Mouse (Mus musculus) layer of hippocampus, postnatal 14 days (tissue): ENCODE measurements around the gene Ino80d. TPM values are rescaled to one million over a fixed set of nuclear protein-coding genes. Genes with fewer than 3 reads are reported as not detected.

Experiments used
- DNase-seq, 2 experiments: peaks; one replicate each; pipeline ENCODE4 v3.0.0; 2021 to 2022; ENCODE audit warnings: low spot score in 2 of 2, mixed read lengths in 1 of 2
- total RNA-seq, 2 experiments: library from RNA; stranded (reverse); gene quantifications; 2 replicates each; pipeline ENCODE4 v1.2.3; 2021

Gene Ino80d
- total RNA-seq, 2 experiments from 2014 or later: 27.2 to 28.9 TPM

DNA sequence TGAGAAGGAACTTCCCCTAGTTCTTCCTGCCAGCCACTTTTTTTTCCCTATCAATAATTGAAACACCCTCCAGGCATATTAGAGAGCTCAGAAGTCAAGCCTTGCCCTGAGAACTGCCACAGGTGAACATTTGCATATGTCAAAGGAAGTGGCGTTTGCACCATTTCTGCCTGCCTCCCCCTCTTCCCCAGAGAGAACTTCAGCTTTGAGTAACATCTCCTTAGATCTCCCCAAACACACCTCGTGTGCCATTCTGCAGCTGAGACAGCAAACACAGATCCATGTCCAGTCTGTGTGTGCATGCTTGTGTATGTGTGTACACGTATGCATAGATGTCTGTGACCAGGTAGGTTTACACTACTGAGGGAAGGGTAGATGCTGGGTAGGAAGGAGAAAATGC is 112.6 kb downstream of the Ino80d start:
- DNase-seq: no peak

DNA sequence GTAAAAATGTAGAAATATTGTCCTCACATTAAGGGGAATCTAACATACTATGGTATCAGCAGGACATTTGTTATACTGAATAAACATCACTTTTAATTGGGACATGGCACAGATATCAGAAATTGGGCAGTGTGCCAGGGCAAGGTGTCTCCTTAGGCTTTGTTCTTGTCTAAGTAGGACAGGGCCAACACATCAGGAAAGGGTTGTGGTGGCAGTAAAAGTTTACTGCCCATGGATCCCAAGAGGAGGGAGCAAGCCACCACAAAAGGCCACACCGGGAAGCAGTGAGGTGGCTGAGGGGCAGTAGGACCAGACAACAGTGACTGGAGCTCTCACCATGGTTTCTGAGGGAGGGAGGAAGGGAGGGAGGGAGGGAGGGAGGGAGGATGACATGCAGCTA is 121.1 kb downstream of the Ino80d start:
- no peak for DNase-seq

DNA sequence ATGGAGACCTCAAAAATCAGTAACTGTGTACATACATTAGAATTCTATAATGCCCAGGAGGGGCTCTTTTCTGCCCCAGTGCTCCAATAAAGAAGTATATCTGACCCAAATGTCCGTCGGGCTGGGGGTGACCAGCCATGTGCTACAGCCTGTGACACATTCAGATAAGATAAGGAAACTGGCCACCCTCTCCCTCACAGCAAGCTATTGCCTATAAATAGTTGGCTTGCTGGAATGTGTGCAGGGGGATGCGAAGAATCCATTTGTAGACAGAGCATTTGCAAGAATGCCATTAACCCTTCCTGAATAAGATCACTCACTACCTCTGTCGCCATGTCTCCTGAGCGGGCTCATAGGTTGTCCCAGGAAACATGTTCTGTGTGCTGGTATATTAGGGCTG is 121.8 kb downstream of the Ino80d start:
- DNase-seq: no peak

DNA sequence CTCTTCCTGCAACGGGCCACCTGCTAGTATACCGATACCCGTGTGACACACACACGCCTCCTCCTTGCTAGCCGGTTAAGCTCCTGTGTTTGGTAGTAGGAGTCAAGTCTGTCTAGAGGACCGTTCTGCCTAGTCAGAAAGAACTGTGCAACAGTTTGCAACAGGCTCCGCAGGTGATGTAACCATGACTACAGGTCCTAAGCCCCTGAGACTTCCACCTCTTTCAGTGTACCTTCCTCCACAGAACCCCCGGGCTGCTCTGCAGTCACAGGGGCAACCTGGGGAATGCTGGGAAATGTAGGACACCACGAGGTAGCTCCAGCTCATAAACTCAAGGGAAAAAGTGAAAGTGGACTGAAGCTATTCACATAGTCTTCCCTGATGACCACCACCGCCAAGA is 123.4 kb downstream of the Ino80d start:
- no peak for DNase-seq

DNA sequence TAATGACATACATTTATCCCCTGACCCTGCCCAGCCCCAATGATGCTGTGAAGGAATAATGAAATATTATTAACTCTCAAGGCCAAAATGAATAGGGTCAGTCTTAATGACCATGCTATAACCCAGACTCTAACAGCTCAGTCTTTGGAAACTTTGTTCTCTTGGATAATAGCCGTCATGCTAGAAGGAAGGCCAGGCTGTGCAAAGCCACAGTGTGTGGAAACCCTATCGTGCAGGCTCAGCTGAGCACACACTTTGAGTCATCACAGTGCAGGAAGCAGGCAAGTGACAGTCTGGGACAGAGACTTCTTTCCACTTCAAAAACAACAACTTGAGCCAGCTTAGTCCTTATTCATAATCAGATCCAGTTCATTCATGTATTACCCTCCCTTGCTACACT is 126.9 kb downstream of the Ino80d start:
- no peak for DNase-seq

DNA sequence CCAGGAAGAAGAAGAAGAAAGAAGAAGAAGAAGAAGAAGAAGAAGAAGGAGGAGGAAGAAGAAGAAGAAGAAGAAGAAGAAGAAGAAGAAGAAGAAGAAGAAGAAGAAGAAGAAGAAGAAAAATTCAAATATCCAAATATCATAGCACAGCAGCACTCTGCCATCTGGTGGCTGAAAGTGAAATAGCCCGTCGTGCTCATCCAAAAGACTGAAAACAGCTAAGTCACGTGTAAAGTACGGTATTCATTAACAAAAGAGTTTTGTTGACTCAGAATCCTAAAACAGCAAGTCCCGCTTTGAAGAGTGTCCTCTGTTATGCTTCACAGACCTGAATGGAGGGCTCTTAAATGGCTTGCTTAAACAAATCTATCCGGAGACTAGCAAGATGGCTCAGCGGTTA is 128.2 kb downstream of the Ino80d start:
- peak; percentile 31 to 57 for DNase-seq

DNA sequence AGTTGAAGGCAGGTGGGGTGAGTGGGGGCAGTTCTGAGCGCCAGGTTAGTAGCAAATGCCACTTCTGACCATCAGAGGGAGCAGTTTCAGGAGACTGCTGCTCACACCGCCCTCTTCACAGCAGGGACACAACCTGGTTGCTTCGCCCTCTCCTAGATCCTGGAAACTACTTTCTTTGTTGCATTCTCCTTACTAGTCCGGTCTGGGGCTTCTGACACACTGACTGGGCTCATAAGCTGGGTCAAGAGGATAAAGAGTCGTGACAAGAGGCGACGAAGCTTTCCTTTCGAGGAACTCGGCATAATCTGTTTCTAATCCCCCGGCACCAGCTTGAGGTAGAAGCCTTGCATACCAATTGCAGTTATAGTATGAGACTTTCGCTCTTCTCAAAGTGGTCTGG is 129.9 kb downstream of the Ino80d start:
- peak; percentile 26 to 35 for DNase-seq

DNA sequence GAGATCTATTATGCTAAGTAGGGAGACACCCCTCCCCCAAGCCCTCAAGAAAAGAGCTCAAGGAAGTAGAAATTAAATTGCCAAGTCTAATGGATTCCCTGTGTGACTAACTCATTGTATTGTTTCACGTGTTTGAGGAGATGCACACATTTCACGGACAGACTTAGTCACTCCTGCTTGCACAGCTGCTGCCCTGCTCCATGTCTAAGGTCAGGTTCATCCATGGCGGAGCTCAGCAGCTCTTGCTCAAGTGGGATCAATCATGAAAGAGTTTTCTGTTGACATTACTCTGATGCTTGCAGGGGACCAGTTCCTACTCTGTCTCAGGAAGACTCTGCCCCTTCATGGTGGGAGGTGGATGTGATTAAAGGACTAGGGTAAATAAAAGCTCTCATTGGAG is 137.7 kb downstream of the Ino80d start:
- DNase-seq: no peak

DNA sequence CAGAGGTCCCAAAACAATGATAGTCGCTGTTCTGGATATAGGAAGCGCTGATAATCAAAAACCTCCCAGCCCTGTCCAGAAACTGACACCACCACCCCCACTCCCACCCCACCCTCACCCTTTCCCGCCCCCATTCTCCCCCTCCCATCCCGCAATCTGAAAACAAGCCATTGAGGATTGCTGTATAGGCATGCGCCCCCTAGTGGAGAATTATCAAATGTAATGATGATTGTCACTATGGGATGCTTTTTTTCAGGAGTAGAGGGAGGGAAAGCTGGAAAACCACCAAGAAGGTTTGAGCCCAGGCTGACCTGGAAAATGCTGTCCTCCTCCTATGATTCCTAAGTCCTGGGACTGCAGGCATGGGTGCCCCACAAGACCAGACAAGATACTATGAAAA is 147.6 kb downstream of the Ino80d start:
- DNase-seq: no peak

DNA sequence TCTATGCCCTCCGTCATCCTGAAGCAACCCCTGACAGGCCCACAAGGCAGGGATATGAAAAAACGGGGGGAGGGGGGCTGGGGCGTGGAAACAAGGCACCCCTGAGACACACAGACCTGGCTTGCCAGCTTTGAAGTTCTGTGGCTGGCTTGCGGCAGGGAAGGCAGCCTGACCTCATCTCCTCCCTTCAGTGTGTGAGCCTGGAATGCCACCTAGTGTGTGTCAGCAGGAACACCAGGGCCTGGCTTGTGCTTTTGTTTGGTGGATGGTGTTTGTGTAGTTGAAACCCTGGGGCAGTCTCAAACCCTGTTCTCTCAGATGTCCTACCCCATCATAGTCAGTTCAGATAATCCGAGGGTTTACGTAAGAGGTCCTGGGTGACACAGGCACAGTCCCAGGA is 150.2 kb downstream of the Ino80d start:
- peak; percentile 70 to 89 for DNase-seq

DNA sequence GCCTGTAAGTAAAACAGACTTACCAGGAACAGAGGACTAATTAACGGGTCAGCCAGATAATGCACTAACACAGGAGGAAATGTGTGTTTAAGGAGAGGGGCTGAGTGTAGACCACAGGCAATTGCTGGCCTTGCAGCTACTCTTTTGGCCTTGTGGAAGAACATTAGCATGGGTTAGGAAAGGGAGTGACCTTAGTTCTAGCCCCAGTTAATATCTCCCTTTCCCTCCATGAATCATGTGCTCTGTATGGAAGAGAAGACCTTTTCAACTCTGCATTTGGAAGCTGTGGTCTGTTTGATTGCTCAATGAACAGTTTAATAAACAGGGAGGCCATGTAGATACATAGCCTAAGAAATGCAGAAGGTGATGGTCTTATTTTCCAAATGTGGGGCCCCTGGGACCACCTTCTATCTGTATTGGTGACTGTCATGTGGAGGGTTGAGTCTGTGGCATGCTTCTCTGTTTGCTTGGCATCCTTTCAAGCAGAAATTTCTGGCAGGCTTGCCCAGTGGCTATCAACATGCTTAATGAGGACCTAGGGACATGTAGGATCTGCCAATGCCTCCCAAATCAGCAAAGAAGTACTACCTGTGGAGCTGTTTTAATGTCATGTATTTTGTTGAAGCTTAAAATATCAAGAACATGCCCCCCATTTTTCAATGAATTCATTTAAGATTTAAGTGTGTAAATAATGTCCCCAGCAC is 157.4 kb downstream of the Ino80d start:
- DNase-seq: no peak

DNA sequence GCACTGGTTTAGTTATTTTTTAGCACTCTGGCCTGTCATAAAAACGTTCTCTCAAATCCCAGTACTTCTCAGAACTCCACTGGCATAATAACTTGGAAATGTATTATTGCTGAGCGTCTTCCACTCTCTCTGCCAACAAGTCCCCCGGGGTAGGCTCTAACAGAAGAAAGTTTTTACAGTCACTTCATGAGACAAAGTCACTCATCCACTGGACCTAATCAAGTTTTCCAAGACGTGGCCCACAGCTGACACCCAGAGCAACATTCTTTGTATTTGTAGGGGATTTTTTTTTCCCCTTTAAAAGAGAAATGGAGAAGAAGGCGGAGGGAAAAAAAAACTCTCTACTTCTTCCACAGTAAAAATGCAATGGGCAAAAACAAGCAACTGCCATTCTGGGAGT is 157.9 kb downstream of the Ino80d start:
- no peak for DNase-seq

DNA sequence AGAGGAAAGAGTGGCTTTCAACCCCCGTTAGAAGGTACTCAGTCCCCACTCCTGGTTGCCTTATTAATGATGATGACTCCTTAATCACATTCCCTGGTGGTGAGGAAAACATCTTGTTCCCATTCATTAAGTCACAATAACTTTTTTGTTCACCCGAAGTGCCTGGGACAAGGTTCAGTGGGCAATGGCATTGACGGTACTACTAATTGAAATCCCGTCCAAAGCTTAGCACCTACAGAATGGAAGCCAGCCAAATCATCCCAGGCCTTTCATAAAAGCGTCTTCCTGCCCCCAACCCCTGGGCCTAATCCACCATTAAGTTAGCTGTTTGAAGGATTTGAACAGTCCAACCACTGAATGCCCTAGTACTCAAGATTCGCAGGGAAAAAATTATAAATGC is 159.1 kb downstream of the Ino80d start:
- DNase-seq: no peak

DNA sequence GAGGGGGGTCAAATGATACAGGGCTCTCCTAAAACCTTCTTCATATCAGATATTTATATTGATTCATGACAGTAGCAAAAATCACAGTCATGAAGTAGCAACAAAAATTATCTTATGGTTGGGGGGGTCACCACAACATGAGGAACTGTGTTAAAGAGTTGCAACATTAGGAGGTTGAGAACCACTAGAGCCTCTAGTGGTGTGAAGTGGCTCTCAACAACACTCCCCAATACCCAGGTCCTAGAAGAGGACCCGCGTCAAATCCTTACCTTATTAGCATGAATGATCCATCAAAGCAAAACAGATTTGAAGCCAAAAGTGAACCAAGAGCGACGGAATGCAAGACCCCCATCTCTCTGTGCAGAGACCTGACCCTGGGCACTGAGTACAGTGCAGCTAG is 161.4 kb downstream of the Ino80d start:
- no peak for DNase-seq

DNA sequence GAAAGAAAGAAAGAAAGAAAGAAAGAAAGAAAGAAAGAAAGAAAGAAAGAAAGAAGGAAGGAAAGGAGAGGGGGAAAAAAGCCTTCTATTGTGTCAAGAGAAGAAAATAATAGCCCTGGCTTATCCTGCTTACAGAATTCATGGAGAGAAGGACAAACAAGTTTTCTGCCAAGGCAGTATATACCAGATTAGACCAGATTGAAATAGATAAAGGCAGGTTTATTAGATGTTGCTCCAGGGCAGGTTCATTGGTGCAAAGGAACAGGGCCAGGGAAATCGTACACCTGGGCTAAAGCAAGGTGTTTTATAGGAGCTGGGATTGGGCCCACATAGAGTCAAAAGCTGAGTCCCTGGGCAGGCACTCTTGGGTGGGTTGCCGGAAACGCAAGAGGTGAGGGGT is 162.1 kb downstream of the Ino80d start:
- no peak for DNase-seq

DNA sequence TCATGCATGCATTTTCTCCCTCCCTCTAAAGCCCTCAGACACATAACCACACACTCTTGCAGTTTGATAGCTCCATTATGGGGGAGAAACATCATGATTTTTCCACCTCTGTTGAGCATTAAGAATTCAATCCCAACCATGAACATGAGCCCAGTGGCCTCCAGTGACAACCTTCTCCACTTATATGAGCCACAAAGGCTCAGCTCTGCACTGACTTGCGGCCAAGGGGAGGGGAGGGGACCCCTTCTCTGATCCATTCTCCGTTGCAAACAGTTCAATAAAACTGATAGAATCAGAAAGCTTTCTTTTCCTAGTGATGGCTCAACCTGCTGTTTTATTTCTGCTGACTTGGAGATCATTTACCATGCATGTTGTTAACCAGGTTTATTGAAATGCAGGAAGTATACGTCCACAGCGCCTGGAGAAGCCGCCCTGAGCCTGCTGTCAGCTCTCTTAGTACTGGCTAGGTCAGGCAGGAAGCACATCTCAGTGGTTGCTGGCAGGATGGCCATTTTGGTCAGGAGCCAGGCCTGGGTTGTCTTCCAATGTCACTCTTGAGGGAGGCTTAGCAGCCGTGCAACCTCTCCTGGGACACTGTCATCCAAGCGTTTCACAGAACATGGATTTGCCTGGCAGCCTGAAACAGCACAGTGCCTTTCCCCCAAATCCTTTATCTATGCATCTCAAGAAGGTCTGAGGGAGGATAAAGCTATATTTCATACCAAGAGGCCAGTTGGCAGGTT is 163.2 kb downstream of the Ino80d start:
- DNase-seq: no peak

DNA sequence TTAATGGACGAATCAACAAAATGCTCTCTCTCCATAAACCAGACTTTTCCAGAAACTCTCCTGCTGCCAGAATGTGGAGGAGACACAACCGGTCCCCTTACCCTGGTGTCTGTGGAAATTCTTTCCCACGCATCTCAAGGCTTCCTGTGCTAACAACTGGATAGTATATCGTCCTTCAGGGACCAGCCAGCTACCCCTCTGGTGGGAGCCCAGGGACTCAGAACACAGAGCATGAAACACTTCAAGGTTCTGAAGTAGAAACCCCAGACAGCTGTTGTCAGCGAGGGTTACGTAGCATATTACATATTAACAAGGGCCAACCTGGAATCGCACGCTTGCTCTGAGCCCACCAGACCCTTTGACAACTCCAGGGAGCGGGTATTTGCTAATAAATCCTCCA is 163.9 kb downstream of the Ino80d start:
- DNase-seq: no peak

DNA sequence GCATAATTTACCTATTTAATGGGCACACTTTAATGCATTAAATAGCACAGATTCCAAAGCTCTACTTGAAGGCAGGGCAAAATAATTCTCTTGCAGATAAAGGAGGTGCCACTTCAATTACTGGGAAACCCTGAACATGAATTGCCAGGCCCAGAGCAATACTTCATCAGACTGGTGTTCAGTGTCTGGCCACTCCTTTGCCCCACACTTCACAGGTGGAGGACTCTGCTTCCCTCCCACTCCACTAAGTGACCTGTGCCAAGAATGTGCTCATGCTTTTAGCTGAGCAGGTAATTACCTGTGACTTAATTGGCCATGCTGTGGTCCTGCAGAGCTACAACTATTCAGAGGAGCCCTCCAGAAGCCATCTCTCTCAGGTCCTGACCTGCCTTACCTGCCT is 166.7 kb downstream of the Ino80d start:
- no peak for DNase-seq

DNA sequence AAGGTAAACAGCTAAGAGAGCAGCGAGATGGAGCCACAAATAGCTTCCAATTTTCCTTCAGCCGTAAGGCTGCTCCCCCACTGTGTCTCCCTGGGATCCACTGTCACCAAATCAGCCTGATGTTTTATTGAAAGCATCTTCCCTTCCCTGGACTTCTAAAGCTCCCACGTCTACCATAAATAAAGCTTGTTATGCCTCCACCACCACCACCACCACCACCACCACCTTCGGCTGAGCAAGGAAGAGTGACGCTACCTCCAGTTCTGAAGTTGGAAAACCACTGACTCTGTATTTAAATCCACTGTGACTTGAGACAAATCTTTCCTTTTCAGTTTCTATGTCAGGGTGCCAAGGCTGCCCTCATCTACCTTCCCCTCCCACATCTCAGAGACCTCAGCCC is 167.5 kb downstream of the Ino80d start:
- DNase-seq: no peak

DNA sequence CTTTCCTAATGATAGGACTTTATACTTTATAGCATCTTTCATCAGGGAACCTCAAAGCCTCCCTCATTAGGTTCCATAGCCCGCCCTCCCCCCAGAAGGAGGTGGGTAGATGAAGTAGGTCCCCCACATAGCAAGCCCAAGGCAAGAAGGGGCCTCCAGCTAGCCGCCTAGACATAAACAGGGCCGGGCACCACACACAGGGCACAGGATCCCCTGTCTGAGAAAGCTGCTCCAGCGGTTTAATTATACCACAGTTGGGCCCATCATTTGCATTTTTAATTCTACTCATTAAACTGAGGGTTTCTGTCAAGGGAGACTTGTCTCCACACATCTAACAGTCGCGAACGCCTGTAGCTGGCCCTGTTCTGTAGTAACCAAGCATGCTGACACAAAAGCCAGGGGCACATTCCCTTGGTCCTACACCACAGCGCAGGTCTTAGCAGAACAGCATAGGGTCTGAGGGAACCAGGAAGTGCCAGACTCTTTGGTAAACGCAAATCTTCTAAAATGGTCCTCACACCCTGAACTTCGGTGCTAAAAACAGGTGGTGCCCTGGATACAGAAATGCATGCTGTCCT is 179.6 kb downstream of the Ino80d start:
- DNase-seq: no peak

DNA sequence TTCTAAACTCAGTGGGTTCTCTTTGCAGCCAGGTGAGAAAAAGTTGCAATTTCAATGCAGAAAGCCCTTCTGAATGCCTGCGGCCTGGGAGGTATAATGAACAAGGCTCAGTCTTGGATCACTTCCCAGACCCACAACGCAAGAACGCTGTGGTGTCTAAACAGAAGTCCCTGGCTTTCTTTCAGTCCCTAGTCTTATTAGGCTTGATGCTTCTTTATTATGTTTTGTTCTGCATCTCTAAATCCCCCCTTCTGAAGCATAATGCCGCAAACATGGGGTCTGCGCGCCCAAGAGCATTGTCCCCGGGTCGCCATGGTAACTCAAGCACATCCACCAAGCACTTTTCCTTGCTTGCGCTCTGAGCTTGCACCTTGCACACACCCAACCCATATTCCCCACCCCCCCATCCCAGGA is 180.4 kb downstream of the Ino80d start:
- peak; percentile 40 to 68 for DNase-seq

DNA sequence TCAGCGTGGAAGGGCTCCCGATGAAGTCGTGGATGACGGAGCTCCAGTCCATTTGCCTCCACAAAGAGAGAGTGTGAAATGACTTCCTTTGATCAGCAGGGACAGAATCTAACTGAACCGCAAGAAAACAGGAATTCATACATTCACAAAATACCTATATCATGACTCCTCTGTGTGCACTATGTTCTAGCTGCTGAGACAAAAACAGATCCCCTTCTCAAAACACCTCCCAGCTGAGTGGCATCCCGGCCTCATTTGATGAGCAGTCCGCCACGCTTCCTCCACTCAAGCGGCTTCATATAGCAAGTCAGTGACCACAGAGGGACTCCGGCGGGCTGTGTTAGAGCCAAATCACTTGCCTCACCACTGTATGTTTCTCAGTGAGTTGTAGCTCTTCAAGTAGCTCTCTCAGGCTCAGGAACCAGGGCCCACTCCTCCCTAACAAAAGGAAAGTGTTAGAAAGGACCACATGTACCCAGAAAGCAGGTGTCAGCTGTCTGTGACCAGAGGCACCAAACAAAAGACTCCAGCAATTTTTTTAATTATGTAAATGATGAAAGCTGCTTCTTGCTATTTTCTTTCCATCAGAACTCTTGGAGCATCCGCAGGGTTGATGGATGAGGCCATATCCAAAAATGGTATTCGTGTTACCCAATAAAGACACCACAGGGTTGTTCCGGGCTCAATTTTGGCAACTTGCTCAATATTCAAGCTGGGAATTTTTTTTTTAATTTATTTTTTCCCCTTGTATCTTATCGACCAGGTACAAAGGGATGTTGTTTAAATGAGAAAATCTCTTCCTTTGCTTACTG is 181.0 kb downstream of the Ino80d start:
- no peak for DNase-seq
